Mouse (Mus musculus) liver, embryonic 13.5 days (tissue): Measurements from ENCODE around the gene Slc2a5. TPM values are rescaled to one million over a fixed set of nuclear protein-coding genes. Genes with fewer than 3 reads are reported as not detected.

Experiments used
- ATAC-seq: fragments of 200-750 bp; cut with Nextera tagmentation; 2 replicates; pipeline ENCODE4 v1.8.0; 2017; ENCODE audit warnings: low read depth, mild to moderate bottlenecking, moderate number of reproducible peaks, moderate library complexity
- DNase-seq: peaks from one replicate; pipeline ENCODE4 v3.0.0; 2022
- H3K27ac ChIP-seq: fragments of 300-500 bp; sonication (generic); 2 replicates; pipeline ENCODE4 v1.5.1; 2015; ENCODE audit warnings: moderate library complexity, mild to moderate bottlenecking, inconsistent platforms
- H3K27me3 ChIP-seq: fragments of 300-500 bp; sonication (generic); 2 replicates; pipeline ENCODE4 v1.6.1; 2015; ENCODE audit warnings: mild to moderate bottlenecking, inconsistent platforms
- H3K36me3 ChIP-seq: fragments of 300-500 bp; sonication (generic); 2 replicates; pipeline ENCODE4 v1.6.1; 2015; ENCODE audit warnings: mild to moderate bottlenecking, inconsistent platforms
- H3K4me1 ChIP-seq: fragments of 300-500 bp; sonication (generic); replicated peaks from 2 replicates; pipeline ENCODE4 v1.6.1; 2015; ENCODE audit warnings: inconsistent platforms
- H3K4me2 ChIP-seq: fragments of 300-500 bp; sonication (generic); 2 replicates; pipeline ENCODE4 v1.6.1; 2015; ENCODE audit warnings: inconsistent platforms, mild to moderate bottlenecking, moderate library complexity
- H3K4me3 ChIP-seq: fragments of 300-500 bp; sonication (generic); replicated peaks from 2 replicates; pipeline ENCODE4 v1.5.1; 2015; ENCODE audit warnings: mild to moderate bottlenecking, inconsistent platforms
- H3K9ac ChIP-seq: fragments of 300-500 bp; sonication (generic); 2 replicates; pipeline ENCODE4 v1.6.1; 2015; ENCODE audit warnings: mild to moderate bottlenecking, inconsistent platforms
- H3K9me3 ChIP-seq: fragments of 300-500 bp; sonication (generic); replicated peaks from 2 replicates; pipeline ENCODE4 v1.6.1; 2016; ENCODE audit warnings: inconsistent platforms
- WGBS: fragments of 180-500 bp; shearing (Covaris S2); methylation state at CpG from one replicate; pipeline ENCODE4 v1.1.7; 2015; ENCODE audit not compliant: insufficient replicate concordance; 5-methylcytosine and 5-hydroxymethylcytosine counted together
- polyA plus RNA-seq: library from polyadenylated mRNA; unstranded; fragments of >200 nt; fragmentation: Nextera tagmentation; extraction: Ambion mirVana; gene quantifications from 2 replicates; pipeline ENCODE4 v1.2.1, GENCODE M21; 2015

Gene Slc2a5
- polyA plus RNA-seq, 1 experiment from 2014 or later = 0.23 TPM

- H3K9me3 ChIP-seq = 0 out of 2 replicates have a peak, but pooled peaks cover 8% of the 10 kb centered on the region
- H3K9ac ChIP-seq = no peak overlapping the region
- H3K4me2 ChIP-seq = peak overlapping the region; percentile 17; the same call in 1 of the 2 replicates
- no peak overlapping the region for H3K4me3 ChIP-seq
- no peak overlapping the region for H3K27ac ChIP-seq
- DNase-seq (no peak), ATAC-seq (no peak)
- WGBS = 39% methylated on average over 13 of the region's 13 CpGs
- H3K4me1 ChIP-seq = peaks cover 5% of the 10 kb centered on the region
- no peaks in the 10 kb centered on the region for H3K36me3 ChIP-seq
- H3K27me3 ChIP-seq = no peaks in the 10 kb centered on the region
Measured at GRCm38 (mm10) chr4:150164875-150165274, 45.8 kb downstream of the Slc2a5 start.

GRCm38 (mm10) chr4:150168406-150168805 is 49.3 kb downstream of the Slc2a5 start:
- no peak for ATAC-seq
- H3K4me2 ChIP-seq = no peak overlapping the region
- no peaks in the 10 kb centered on the region for H3K27me3 ChIP-seq
- H3K4me3 ChIP-seq = no peak overlapping the region
- no peak for DNase-seq
- no peak overlapping the region for H3K9ac ChIP-seq
- 64% methylated on average over 10 of the region's 10 CpGs for WGBS
- H3K9me3 ChIP-seq = 0 out of 2 replicates have a peak, but pooled peaks cover 1% of the 10 kb centered on the region
- H3K27ac ChIP-seq = no peak overlapping the region
- H3K4me1 ChIP-seq = peaks cover 20% of the 10 kb centered on the region
- H3K36me3 ChIP-seq = no peaks in the 10 kb centered on the region

DNA sequence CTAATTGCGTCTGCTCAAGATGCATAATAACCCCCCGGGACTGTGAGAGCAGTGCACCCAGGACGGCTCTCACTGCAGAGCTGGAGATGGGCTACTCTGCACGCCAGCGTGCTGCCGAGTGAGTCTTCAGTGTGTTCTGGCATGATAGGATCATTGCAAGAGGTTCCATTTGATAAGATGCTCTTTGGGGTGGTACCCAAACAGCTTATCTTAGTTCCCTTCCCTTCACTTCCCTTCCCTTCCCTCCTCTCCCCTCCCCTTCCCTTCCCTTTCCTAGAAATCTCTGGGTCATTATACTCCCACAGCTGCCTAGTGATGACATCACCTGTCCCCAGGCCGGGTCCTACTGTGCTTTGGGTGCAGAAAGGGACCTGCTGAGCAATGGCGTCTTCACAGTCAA is 53.0 kb downstream of the Slc2a5 start:
- no peak overlapping the region for H3K4me3 ChIP-seq
- WGBS = 29% methylated on average over 8 of the region's 8 CpGs
- DNase-seq = no peak
- H3K4me2 ChIP-seq = no peak overlapping the region
- no peak overlapping the region for H3K9ac ChIP-seq
- no peaks in the 10 kb centered on the region for H3K9me3 ChIP-seq
- no peaks in the 10 kb centered on the region for H3K27me3 ChIP-seq
- peaks cover 21% of the 10 kb centered on the region for H3K4me1 ChIP-seq
- no peaks in the 10 kb centered on the region for H3K36me3 ChIP-seq
- no peak overlapping the region for H3K27ac ChIP-seq
- ATAC-seq = peak; percentile 68

GRCm38 (mm10) chr4:150173281-150173680 is 54.2 kb downstream of the Slc2a5 start:
- Histone ChIP-seq H3K9me3 (no peaks in the 10 kb centered on the region), H3K36me3 (no peaks in the 10 kb centered on the region), H3K4me1 (peaks cover 22% of the 10 kb centered on the region), H3K9ac (no peak overlapping the region), H3K27ac (no peak overlapping the region), H3K4me2 (no peak overlapping the region), H3K27me3 (no peaks in the 10 kb centered on the region), H3K4me3 (no peak overlapping the region)
- 52% methylated on average over 10 of the region's 10 CpGs for WGBS
- DNase-seq (peak; percentile 25), ATAC-seq (no peak)

- no peak overlapping the region for H3K4me3 ChIP-seq
- ATAC-seq = no peak
- H3K9me3 ChIP-seq = no peaks in the 10 kb centered on the region
- DNase-seq = no peak
- no peak overlapping the region for H3K9ac ChIP-seq
- no peak overlapping the region for H3K4me2 ChIP-seq
- H3K36me3 ChIP-seq = no peaks in the 10 kb centered on the region
- no peak overlapping the region for H3K27ac ChIP-seq
- H3K4me1 ChIP-seq = peaks cover 22% of the 10 kb centered on the region
- WGBS = 84% methylated on average over 14 of the region's 14 CpGs
- H3K27me3 ChIP-seq = no peaks in the 10 kb centered on the region
Measured at GRCm38 (mm10) chr4:150174027-150174426, 54.9 kb downstream of the Slc2a5 start.

GRCm38 (mm10) chr4:150176535-150176934 is 57.5 kb downstream of the Slc2a5 start:
- Histone ChIP-seq H3K9ac (0 out of 2 replicates have a peak overlapping the region, but pooled peaks have one; percentile 1), H3K36me3 (no peaks in the 10 kb centered on the region), H3K4me2 (peak overlapping the region; percentile 40), H3K4me3 (no peak overlapping the region), H3K27ac (no peak overlapping the region), H3K4me1 (peaks cover 20% of the 10 kb centered on the region), H3K9me3 (no peaks in the 10 kb centered on the region), H3K27me3 (no peaks in the 10 kb centered on the region)
- 3% methylated on average over 7 of the region's 7 CpGs for WGBS
- DNase-seq = peak; percentile 24
- ATAC-seq = peak; percentile 41; the same call in 1 of the 2 replicates

GRCm38 (mm10) chr4:150177122-150177521 is 58.0 kb downstream of the Slc2a5 start:
- Histone ChIP-seq H3K27ac (no peak overlapping the region), H3K4me1 (peaks cover 14% of the 10 kb centered on the region), H3K4me2 (peak overlapping the region; percentile 40), H3K9ac (no peak overlapping the region), H3K27me3 (no peaks in the 10 kb centered on the region), H3K9me3 (no peaks in the 10 kb centered on the region), H3K4me3 (no peak overlapping the region), H3K36me3 (no peaks in the 10 kb centered on the region)
- WGBS = 41% methylated on average over 8 of the region's 8 CpGs
- DNase-seq (no peak), ATAC-seq (no peak)

DNA sequence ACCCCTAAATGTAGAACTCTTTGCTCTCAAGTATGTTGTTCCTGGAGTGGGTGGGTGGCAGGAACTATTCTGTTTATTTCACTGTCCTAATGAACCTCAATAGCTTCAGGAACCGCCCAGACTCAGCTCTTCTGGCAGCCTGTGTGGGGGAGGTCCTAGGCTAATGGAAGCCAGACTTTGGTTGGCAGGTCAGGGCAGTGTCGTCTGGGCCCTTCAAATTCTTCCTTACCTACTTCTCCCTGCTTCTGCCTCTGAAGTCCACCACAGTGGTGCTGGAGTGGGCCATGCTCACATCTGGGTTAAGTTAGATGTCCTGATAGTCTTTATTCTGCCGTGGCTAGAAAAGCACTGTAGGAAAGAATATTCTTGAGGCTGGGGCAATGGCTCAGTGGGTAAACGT is 59.0 kb downstream of the Slc2a5 start:
- Histone ChIP-seq H3K4me3 (no peak overlapping the region), H3K9me3 (no peaks in the 10 kb centered on the region), H3K9ac (no peak overlapping the region), H3K27me3 (no peaks in the 10 kb centered on the region), H3K4me1 (peaks cover 7% of the 10 kb centered on the region; the same call in 1 of the 2 replicates), H3K4me2 (no peak overlapping the region), H3K27ac (no peak overlapping the region), H3K36me3 (no peaks in the 10 kb centered on the region)
- WGBS = 51% methylated on average over 4 of the region's 4 CpGs
- no peak for DNase-seq
- no peak for ATAC-seq

- no peak overlapping the region for H3K9ac ChIP-seq
- H3K4me3 ChIP-seq = no peak overlapping the region
- H3K4me2 ChIP-seq = no peak overlapping the region
- H3K27me3 ChIP-seq = no peaks in the 10 kb centered on the region
- peaks cover 7% of the 10 kb centered on the region; the same call in 1 of the 2 replicates for H3K4me1 ChIP-seq
- no peak for DNase-seq
- WGBS = 71% methylated on average over 7 of the region's 7 CpGs
- H3K27ac ChIP-seq = no peak overlapping the region
- H3K9me3 ChIP-seq = no peaks in the 10 kb centered on the region
- no peak for ATAC-seq
- no peaks in the 10 kb centered on the region for H3K36me3 ChIP-seq
Measured at GRCm38 (mm10) chr4:150181304-150181703, 62.2 kb downstream of the Slc2a5 start.

- Histone ChIP-seq H3K4me1 (no peaks in the 10 kb centered on the region), H3K27ac (no peak overlapping the region), H3K9ac (no peak overlapping the region), H3K4me3 (no peak overlapping the region), H3K27me3 (no peaks in the 10 kb centered on the region), H3K9me3 (no peaks in the 10 kb centered on the region), H3K36me3 (no peaks in the 10 kb centered on the region), H3K4me2 (peak overlapping the region; percentile 13; the same call in 1 of the 2 replicates)
- 35% methylated on average over 11 of the region's 11 CpGs for WGBS
- ATAC-seq = peak; percentile 64
- DNase-seq = peak; percentile 26
Measured at GRCm38 (mm10) chr4:150188236-150188635, 69.2 kb downstream of the Slc2a5 start.

DNA sequence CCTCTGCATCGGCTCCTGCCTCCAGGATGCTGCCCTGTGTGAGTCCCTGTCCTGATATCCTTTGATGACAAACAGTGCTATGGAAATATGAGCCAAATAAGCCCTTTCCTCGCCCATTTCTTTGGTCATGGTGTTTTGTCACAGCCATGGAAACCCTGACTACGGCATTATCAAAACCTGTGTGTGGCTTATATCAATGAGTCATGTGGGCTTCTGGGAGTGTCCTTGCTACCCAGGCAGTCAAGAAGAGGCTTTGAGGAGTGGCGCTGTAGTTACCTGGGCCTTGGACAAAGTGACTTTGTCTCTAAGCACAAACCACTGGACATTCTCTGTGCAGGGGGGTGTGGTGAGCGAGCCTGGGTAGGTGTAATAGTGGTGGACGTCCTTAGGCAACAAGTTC is 73.1 kb downstream of the Slc2a5 start:
- Histone ChIP-seq H3K27me3 (no peaks in the 10 kb centered on the region), H3K4me3 (no peak overlapping the region), H3K4me1 (no peaks in the 10 kb centered on the region), H3K9me3 (no peaks in the 10 kb centered on the region), H3K9ac (no peak overlapping the region), H3K4me2 (no peak overlapping the region), H3K36me3 (no peaks in the 10 kb centered on the region), H3K27ac (no peak overlapping the region)
- 65% methylated on average over 6 of the region's 6 CpGs for WGBS
- no peak for DNase-seq
- no peak for ATAC-seq
